Mouse (Mus musculus) liver, embryonic 14.5 days (tissue): ENCODE results near the gene Clec12a.

ENCODE experiments used
- CTCF ChIP-seq: IDR thresholded peaks from 2 replicates; pipeline ENCODE4 v1.5.1; 2016; ENCODE audit warnings: antibody characterized with exemption, low read depth, control low read depth
- EP300 ChIP-seq: IDR thresholded peaks from 2 replicates; pipeline ENCODE4 v1.6.1; 2016; ENCODE audit warnings: antibody characterized with exemption, low read depth

- TF ChIP-seq CTCF (no peak), EP300 (no peak)
Observed at GRCm38 (mm10) chr6:129399945-129400344, 57.5 kb downstream of the Clec12a start.
